Mouse (Mus musculus) limb, embryonic 14.5 days (tissue): Measurements from ENCODE around the gene Mob3b. TPM values are rescaled to one million over a fixed set of nuclear protein-coding genes. Genes with fewer than 3 reads are reported as not detected.

ENCODE experiments used
- ATAC-seq: fragments of 200-750 bp; cut with Nextera tagmentation; 2 replicates; pipeline ENCODE4 v1.8.0; 2017; ENCODE audit warnings: low read depth, moderate number of reproducible peaks, moderate TSS enrichment; ENCODE audit not compliant: low FRiP score
- DNase-seq: peaks from one replicate; pipeline ENCODE4 v3.0.0-alpha.2; 2015; ENCODE audit warnings: low spot score
- H3K27ac ChIP-seq: fragments of 300-500 bp; sonication (generic); replicated peaks from 2 replicates; pipeline ENCODE4 v1.5.1; 2014; ENCODE audit warnings: low read depth, mild to moderate bottlenecking, low read length, moderate library complexity, mixed read lengths
- H3K27me3 ChIP-seq: fragments of 300-500 bp; sonication (generic); 2 replicates; pipeline ENCODE4 v1.6.1; 2014; ENCODE audit warnings: low read length, mixed read lengths; ENCODE audit not compliant: control insufficient read depth, insufficient read depth
- H3K36me3 ChIP-seq: fragments of 300-500 bp; sonication (generic); 2 replicates; pipeline ENCODE4 v1.6.1; 2014; ENCODE audit warnings: mild to moderate bottlenecking, low read length, moderate library complexity, mixed read lengths; ENCODE audit not compliant: control insufficient read depth, insufficient read depth
- H3K4me1 ChIP-seq: fragments of 300-500 bp; sonication (generic); 2 replicates; pipeline ENCODE4 v1.6.1; 2014; ENCODE audit warnings: antibody characterized with exemption, low read length, mixed read lengths; ENCODE audit not compliant: control insufficient read depth, insufficient read depth
- H3K4me2 ChIP-seq: fragments of 300-500 bp; sonication (generic); replicated peaks from 2 replicates; pipeline ENCODE4 v1.6.1; 2014; ENCODE audit warnings: low read depth, mild to moderate bottlenecking, low read length, moderate library complexity; ENCODE audit not compliant: severe bottlenecking
- H3K4me3 ChIP-seq: fragments of 300-500 bp; sonication (generic); replicated peaks from 2 replicates; pipeline ENCODE4 v1.5.1; 2014; ENCODE audit warnings: low read length
- H3K9ac ChIP-seq: fragments of 300-500 bp; sonication (generic); 2 replicates; pipeline ENCODE4 v1.6.1; 2014; ENCODE audit warnings: mild to moderate bottlenecking, low read depth, low read length, moderate library complexity; ENCODE audit not compliant: severe bottlenecking
- H3K9me3 ChIP-seq: fragments of 300-500 bp; sonication (generic); 2 replicates; pipeline ENCODE4 v1.6.1; 2016; ENCODE audit warnings: low read length; ENCODE audit not compliant: control insufficient read depth
- POLR2A ChIP-seq: fragments of 200-500 bp; IDR thresholded peaks from 2 replicates; pipeline ENCODE4 v1.8.0; 2012; ENCODE audit warnings: inconsistent platforms, mild to moderate bottlenecking, moderate library complexity, borderline replicate concordance; ENCODE audit not compliant: insufficient read depth, insufficient read length; ENCODE audit errors: extremely low read depth
- WGBS: fragments of 180-500 bp; shearing (Covaris S2); extraction: QIAGEN DNeasy Blood & Tissue Kit; methylation state at CpG from one replicate; pipeline ENCODE4 v1.1.7; 2014; 5-methylcytosine and 5-hydroxymethylcytosine counted together
- polyA plus RNA-seq, 2 experiments: library from polyadenylated mRNA; depleted of rRNA in 1 of 2; stranded (reverse) in 1 of 2; unstranded in 1 of 2; fragments of >200 nt; fragmentation: Nextera tagmentation in 1 of 2; extraction: Ambion mirVana in 1 of 2; gene quantifications; 2 replicates each; pipeline versions ENCODE4 v1.2.1 to v1.2.3; 2012 to 2014

Gene Mob3b
- polyA plus RNA-seq, 2 experiments, result 3.3 to 7.8 TPM

DNA sequence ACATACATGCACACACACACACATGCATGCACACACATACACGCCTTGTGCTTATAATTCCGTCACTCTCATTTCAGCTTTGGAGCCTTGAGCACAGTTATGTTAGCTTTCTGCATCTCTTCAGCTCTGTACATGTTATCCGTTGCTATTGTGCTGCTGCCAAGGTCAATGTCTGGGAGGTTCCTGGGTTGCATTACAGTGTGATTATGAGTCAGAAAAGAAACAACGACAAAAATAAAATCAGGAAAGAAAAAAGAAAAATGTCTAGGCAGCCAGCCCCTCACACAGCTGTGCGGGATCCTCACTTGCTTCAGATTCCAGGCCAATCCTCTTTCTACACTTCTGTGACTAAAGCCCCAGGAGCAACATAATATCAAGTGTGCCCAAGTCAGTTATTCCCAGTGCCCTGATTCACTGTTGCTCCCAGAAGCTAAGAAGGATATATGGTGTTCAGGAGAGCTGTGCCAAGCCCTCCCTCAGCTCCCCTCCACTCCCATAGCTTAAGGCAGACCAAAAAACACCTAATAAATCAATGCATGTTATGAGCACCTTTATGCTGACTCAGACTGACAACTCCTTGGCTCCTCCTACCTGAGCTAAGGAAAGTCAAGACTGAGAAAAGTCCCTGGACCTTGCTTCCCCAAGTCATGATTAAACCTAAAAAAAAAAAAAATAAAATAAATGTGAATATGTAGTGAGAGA lies 152.1 kb downstream of the Mob3b start:
- DNase-seq (peak; percentile 50), ATAC-seq (peak; percentile 59)
- Histone ChIP-seq H3K9ac (no peak overlapping the region), H3K4me2 (no peak overlapping the region), H3K27ac (no peak overlapping the region), H3K4me3 (no peak overlapping the region), H3K4me1 (peaks cover 25% of the 10 kb centered on the region), H3K27me3 (no peaks in the 10 kb centered on the region), H3K36me3 (no peaks in the 10 kb centered on the region), H3K9me3 (no peaks in the 10 kb centered on the region)
- no peak for TF ChIP-seq POLR2A
- 56% methylated on average over 5 of the region's 5 CpGs for WGBS

- Histone ChIP-seq H3K4me3 (no peak overlapping the region), H3K4me1 (peaks cover 25% of the 10 kb centered on the region), H3K36me3 (no peaks in the 10 kb centered on the region), H3K27ac (no peak overlapping the region), H3K4me2 (no peak overlapping the region), H3K27me3 (no peaks in the 10 kb centered on the region), H3K9ac (no peak overlapping the region), H3K9me3 (no peaks in the 10 kb centered on the region)
- no peak for TF ChIP-seq POLR2A
- WGBS, result 66% methylated on average over 8 of the region's 8 CpGs
- DNase-seq, result no peak
- ATAC-seq, result no peak
Observed at GRCm38 (mm10) chr4:35004473-35004872, 152.8 kb downstream of the Mob3b start.

- TF ChIP-seq POLR2A, result no peak
- no peak overlapping the region for H3K4me2 ChIP-seq
- H3K9me3 ChIP-seq, result no peaks in the 10 kb centered on the region
- H3K27ac ChIP-seq, result no peak overlapping the region
- no peak for ATAC-seq
- no peak overlapping the region for H3K9ac ChIP-seq
- no peak for DNase-seq
- WGBS, result 92% methylated on average over 8 of the region's 8 CpGs
- no peaks in the 10 kb centered on the region for H3K36me3 ChIP-seq
- no peaks in the 10 kb centered on the region for H3K27me3 ChIP-seq
- peaks cover 25% of the 10 kb centered on the region for H3K4me1 ChIP-seq
- H3K4me3 ChIP-seq, result no peak overlapping the region
Observed at GRCm38 (mm10) chr4:35003550-35004326, 153.5 kb downstream of the Mob3b start.

- no peak overlapping the region for H3K4me3 ChIP-seq
- no peak overlapping the region for H3K27ac ChIP-seq
- H3K9ac ChIP-seq, result no peak overlapping the region
- no peak for DNase-seq
- H3K4me1 ChIP-seq, result peaks cover 11% of the 10 kb centered on the region
- 90% methylated on average over 7 of the region's 7 CpGs for WGBS
- no peak for TF ChIP-seq POLR2A
- no peak for ATAC-seq
- H3K4me2 ChIP-seq, result no peak overlapping the region
- H3K9me3 ChIP-seq, result no peaks in the 10 kb centered on the region
- H3K36me3 ChIP-seq, result no peaks in the 10 kb centered on the region
- no peaks in the 10 kb centered on the region for H3K27me3 ChIP-seq
Observed at GRCm38 (mm10) chr4:34996616-34997015, 160.7 kb downstream of the Mob3b start.

DNA sequence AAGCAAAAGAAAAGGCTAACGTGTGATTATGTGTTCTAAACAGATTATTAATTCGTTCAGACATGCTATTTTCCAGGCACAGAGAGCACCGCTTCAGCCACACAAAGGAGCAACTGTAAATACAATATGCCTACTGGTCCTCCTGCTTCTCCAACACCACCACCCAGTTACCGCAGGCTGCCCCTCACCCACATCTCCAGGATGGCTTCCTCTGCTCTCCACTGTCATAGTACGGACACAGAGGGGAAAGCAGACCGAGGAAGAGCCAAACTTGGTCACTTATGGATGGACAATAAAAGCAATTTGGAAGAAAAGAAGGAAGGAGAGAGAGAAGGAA lies 163.7 kb downstream of the Mob3b start:
- H3K9me3 ChIP-seq, result no peaks in the 10 kb centered on the region
- H3K27ac ChIP-seq, result peak overlapping the region; percentile 65
- H3K4me2 ChIP-seq, result peak overlapping the region; percentile 35
- H3K4me3 ChIP-seq, result 0 out of 2 replicates have a peak overlapping the region, but pooled peaks have one; percentile 1
- no peak for DNase-seq
- no peak for TF ChIP-seq POLR2A
- H3K4me1 ChIP-seq, result peaks cover 11% of the 10 kb centered on the region
- 34% methylated on average over 6 of the region's 6 CpGs for WGBS
- no peak for ATAC-seq
- H3K9ac ChIP-seq, result no peak overlapping the region; the same call in 1 of the 2 replicates
- no peaks in the 10 kb centered on the region for H3K27me3 ChIP-seq
- no peaks in the 10 kb centered on the region for H3K36me3 ChIP-seq
